Mouse (Mus musculus) MN1 (cell line): ENCODE measurements around the gene Tmem223.
A peak's percentile ranks its signal among the peaks of the same experiment; 100 is the strongest.
"Not testable (repeated sequence)": the region's sequence is repeated elsewhere in the genome, so short reads cannot be mapped to it uniquely, and the experiment has no call there.

Experiments
- DNase-seq: peaks from one replicate; pipeline ENCODE4 v3.0.0-alpha.2; 2016; ENCODE audit warnings: low spot score

The Tmem223 gene

DNA sequence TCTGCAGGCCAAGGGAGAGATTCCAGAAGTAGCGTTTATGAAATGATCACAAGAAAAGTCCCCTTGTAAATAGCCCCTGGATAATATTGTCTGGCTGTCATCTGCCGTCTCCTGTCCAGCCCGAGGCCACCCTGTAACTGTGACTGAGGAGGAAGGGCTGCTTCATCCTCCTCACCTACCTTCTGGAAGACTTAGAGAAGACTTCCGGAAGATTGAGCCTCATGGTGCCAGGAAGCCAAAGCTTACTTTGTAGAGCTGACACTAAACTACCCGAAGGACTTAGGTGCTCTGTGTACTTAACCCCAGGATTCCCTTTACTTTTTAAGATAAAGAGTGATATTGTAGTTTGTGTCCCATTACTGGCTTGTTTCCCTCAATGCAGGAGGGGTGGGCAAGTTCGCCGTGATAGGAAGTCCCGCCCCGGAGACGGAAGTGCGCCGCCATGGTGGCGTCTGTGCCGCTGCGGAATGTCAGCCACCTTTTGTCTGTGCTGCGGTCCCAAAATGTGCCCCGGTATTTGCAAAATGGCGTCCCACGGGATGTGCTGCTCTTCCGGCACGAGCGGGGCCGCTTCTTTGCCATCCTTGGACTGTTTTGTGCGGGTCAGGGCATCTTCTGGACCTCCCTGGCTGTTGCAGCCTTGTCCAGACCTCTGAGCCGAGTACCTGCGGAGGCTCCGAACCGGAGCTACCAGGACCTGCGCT, at the start of gene Tmem223:
Gene Tmem223 (plus strand): TSS at position 430 of the 704 bp plus-strand sequence.
- DNase-seq: no peak

DNA sequence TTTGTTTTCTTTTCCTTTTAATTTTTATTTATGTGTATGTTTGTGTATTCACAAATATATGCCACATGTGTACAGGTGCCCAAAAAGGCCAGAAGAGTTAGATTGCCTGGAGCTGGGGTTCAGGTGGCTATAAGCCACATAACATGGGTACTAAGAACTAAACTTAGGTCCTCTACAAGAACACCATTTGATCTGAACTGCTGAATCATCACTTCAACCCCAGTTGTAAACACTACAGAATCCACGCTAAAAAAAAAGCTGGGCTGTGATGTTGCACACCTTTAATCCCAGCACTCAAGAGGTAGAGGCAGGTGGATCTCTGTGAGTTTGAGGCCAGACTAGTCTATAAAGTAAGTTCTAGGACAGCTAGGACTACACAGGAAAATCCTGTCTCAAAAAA, 49.4 kb upstream of the Tmem223 start:
- no peak for DNase-seq

DNA sequence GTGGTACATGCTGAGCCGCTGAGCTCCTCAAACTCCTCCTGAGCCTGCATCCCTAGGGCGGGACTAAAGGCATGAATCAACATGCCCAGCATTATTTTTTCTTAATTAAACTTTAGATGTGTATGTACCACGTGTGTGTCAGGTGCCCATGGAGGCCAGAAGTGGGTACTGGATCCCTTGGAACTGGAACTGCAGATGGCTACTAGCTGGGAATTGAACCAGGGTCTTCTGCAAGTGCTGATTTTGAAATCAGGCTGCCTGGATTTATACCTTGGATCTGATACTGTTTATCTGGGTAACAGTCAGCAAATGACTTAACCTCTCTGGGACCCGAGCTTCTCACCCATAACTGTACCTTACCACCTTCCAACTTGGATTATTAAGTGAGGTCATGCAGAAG, 48.8 kb upstream of the Tmem223 start:
- no peak for DNase-seq

- DNase-seq: no peak
Measured at GRCm38 (mm10) chr19:8722559-8722906, 48.3 kb upstream of the Tmem223 start.

DNA sequence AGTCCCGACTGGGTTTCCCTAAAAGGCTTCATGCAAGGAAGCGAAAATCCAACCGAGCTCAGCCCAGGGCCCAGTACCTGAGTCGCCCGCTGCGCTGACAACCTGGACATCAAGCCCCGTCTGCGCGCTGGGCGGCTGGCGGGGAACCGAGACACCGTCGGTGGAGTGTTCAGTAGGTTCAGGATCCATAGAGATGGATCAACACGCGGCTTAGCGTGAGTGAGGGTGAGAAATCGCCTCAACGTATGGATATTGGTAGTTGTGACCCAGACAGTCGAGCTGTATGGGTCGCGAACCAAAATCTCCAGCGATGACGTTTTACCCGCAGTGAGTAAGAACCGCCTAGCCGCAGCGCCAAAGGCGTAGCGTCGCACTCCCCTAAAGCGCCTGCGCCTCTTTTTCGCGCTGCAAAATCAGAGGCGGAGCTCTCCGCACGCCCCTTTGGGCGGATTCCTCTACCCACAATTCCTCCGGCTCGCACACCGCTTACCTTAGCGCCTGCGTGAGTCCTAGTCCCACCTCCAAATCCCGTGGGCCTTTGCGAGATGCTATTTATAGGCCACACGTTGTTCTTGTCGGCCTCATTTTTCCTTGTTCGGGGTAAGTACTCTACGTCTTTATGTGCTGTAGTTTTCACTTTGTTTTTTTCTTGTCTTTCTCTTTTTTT, 47.8 kb upstream of the Tmem223 start, which contains the start of gene Slc3a2:
Gene Slc3a2 (minus strand): TSS at position 463 of the 667 bp plus-strand sequence.
- peak; percentile 97 for DNase-seq

DNA sequence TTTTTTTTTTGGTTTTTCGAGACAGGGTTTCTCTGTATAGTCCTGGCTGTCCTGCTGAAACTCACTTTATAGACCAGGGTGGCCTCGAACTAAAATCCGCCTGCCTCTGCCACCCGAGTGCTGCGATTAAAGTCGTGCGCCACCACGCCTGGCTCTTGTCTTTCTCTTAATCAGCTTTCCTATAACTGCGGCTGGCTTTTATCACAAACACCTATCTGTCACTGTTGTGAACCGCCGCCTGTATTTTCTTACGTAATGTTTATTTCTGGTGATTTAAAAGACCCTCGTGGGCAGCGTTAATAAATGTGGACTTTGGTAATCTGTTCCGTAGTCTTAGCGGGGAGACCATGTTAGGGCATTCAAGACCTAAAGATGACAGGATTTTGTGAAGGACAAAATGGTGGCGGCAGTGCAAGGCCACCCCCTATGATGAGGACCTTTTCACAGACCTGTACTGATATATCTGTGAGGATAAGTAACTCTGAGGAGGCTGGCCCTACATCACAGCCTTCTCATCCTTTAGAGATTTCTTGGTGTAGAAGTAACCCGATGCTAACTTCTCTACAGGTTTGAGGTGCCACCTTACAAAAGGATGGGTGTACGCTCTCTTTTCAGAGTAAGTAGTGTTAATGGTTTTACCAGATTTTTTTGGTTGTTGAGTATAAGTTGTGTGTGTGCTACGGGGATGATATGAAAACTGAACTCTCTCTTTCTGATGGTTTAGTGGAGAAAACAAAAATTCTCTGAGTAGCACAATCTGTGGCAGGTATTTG, 47.0 kb upstream of the Tmem223 start:
- peak; percentile 29 for DNase-seq

GRCm38 (mm10) chr19:8724392-8724791, 46.4 kb upstream of the Tmem223 start:
- peak; percentile 24 for DNase-seq

DNA sequence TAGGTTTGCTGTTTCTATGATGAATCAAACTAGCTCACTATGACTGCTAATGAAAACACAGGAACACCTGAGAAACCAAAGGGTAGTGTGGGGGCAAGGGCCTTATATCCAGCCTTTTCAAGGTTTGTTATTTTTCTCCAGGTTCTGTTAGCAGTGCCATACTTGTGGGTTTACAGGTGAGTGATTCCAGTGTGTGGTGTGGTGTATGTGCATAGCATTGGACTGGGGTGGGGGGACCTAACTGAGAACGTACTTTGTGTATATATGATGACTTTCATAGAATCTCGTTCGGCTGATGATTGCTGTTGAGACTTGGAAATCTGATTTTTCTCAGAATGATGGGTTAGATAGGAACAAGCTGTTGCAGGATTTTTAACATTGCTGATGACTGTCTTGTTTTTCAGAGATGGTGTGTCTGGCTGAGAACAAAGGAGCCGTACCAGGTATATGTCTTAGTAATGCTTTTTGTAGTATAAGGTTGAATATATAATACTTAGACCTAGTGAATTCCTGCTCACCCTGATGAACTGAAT, 45.6 kb upstream of the Tmem223 start:
- no peak for DNase-seq

- no peak for DNase-seq
Measured at GRCm38 (mm10) chr19:8726609-8727390, 44.0 kb upstream of the Tmem223 start.

DNA sequence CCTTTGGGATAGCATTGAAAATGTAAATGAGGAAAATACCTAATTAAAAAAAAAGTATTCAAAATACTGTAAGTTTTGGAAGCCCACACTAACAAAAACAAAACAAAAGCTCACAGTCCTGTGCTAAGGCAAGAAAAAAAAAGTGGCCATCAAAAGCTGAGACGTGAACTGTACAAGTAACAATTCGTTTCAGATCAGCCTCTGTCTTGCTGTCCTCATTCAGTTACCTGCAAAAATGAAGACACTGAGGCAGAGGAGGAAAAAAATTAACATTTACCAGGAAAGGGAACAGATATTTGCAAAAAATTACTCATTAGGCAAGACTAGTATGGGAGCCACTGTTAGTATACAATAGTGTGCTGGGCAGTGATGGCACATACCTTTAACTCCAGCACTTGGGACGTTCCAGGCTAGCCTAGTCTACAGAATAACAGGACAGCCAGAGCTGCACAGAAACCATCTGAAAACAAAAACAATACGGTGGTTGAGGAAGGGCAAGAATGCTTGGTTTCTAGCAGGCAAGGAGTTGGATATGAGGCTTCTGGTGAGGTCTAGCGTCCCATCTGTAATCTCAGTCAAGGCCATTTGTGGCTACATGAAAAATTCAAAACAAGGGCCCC, 43.2 kb upstream of the Tmem223 start:
- no peak for DNase-seq

GRCm38 (mm10) chr19:8728335-8729099, 42.3 kb upstream of the Tmem223 start:
- DNase-seq: not testable (repeated sequence)

GRCm38 (mm10) chr19:8734334-8734733, 36.5 kb upstream of the Tmem223 start:
- no peak for DNase-seq

GRCm38 (mm10) chr19:8735389-8736159, 35.2 kb upstream of the Tmem223 start, which contains the start of gene Wdr74:
TSS of gene Wdr74 (plus strand) at chr19:8735827.
- peak; percentile 88 for DNase-seq

GRCm38 (mm10) chr19:8736160-8736467, 34.7 kb upstream of the Tmem223 start:
- DNase-seq: no peak

DNA sequence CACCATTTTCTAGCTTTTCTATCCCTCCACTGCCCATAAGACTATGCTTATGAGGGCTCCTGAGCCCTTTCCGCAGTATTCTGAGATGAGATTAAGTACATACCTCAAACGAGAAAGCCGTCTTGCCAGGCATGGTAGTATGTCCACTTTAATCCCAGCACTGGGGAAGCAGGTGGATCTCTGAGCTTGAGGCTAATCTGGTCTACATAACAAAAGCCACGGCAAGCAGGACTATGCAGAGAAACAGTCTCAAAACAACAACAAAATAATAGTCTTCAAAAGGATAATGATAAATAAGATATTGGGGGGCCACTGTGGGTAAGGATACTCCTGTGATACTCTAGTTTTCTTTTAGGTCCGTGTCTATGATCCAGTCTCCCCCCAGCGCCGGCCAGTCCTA, 31.9 kb upstream of the Tmem223 start:
- no peak for DNase-seq

- DNase-seq: no peak
Measured at GRCm38 (mm10) chr19:8739646-8740045, 31.1 kb upstream of the Tmem223 start.

DNA sequence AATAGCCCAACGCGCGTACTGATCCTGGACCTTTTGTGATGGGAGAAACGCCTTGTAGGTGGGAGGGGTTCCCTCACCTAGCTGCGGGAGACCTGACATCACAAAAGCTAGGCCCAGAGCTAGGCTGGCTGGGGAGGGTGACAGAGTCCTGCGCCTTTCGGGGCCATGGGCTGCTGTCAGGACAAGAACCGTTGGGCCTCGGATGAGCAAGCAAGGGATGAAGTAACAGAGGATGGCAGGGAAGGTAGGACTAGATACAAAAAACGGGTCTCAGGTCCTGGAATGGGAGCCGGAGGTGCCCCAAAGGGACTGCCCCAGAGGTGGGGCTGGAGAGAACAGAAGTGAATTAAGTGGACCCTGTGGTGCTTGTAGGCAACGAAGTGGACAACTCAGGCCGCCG, 30.2 kb upstream of the Tmem223 start, which contains the start of gene 1700092M07Rik:
Gene 1700092M07Rik (plus strand): TSS at position 116 of the 400 bp plus-strand sequence.
- peak; percentile 24 for DNase-seq

DNA sequence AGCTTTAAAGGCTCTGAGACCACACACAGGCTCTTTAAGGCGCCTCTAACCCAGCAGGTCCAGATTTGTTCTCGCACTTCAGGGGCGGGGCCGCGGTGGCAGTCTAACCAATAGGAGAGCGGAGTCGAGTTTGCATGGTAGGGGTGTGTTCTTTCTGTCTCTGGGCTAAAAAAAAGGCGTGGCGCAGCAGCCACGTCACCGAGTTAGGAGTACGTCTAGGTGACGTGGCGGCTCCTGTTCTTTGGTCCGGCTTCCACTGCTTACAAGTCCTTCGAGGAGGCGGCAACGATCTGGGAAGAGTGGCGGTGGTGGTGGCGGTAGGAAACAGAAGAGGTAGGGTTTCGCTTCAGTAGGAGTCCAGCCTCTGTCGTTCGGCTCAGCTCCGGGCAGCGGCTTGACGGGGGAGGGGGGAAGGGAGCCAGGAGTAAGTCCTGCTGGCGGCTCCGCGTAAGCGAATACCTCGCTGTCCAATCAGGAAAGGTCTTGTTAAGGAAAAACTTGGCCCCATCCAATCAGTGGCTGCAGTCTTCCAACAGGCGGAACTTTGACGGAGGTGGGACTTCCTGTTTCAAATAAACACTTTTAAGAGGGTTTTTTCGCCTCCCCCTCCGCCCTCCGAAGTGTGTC, 29.4 kb upstream of the Tmem223 start, which contains the start of gene Stx5a:
Gene Stx5a (plus strand): TSS at position 171 of the 627 bp plus-strand sequence.
- DNase-seq: peak; percentile 95

GRCm38 (mm10) chr19:8742176-8742575, 28.6 kb upstream of the Tmem223 start:
- DNase-seq: no peak
